Mouse (Mus musculus) thymus, postnatal 25 days (tissue): ENCODE measurements around the gene Il21r.
A peak's percentile ranks its signal among the peaks of the same experiment; 100 is the strongest.

Experiments
- DNase-seq: peaks from one replicate; pipeline ENCODE4 v3.0.0; 2022

The Il21r gene

DNA sequence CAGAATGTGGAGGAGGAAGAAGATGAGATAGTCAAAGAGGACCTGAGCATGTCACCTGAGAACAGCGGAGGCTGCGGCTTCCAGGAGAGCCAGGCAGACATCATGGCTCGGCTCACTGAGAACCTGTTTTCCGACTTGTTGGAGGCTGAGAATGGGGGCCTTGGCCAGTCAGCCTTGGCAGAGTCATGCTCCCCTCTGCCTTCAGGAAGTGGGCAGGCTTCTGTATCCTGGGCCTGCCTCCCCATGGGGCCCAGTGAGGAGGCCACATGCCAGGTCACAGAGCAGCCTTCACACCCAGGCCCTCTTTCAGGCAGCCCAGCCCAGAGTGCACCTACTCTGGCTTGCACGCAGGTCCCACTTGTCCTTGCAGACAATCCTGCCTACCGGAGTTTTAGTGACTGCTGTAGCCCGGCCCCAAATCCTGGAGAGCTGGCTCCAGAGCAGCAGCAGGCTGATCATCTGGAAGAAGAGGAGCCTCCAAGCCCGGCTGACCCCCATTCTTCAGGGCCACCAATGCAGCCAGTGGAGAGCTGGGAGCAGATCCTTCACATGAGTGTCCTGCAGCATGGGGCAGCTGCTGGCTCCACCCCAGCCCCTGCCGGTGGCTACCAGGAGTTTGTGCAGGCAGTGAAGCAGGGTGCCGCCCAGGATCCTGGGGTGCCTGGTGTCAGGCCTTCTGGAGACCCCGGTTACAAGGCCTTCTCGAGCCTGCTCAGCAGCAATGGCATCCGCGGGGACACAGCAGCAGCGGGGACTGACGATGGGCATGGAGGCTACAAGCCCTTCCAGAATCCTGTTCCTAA lies 27.3 kb upstream of the Il21r start:
- no peak for DNase-seq

DNA sequence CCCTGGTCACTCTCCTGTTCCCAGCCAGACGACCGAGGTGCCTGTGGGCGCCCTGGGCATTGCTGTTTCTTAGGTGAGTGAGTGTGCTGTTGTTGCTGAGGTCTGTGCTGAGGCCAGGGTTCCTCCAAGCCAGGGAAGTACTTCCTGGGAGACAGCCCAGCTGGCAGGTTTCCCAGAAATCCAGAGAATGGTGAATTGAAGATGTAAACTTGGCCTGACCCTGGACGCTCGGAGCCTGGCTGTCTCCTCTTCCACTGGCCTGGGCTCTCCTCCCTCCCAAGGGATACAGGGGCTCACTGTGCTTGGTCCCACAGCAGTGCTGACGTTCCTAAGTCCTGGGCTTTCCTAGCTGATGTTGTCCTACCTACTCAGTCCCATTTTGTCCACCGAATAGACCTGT lies 26.2 kb upstream of the Il21r start:
- DNase-seq, result no peak

DNA sequence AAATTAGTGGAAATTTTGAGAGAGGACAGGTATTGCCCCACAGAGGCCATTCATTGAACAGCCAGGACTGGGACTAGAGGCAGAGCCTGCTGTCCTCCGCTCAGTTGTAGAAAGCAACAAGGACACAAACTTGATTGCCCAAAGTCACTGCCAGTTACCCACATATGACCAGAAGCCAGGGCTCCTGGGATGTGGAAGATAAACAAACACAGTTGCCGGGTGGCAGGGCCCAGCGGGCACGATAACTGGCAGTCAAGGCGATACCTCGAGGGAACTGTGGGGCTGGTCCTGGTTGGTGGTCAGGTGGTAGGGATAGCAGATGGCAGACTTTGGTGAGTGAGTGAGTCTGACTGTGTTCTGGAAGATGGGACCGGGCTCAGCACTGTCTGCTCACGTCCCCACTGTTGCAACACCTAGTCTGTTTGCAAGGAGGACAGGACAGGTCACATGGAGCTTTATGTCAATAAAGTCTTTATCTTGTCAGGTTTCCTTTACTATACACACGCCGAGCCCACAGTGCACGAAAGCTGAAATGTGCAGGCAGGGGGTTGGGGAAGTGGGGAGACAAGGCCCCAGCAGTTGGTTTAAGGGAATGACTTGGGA lies 25.6 kb upstream of the Il21r start:
- no peak for DNase-seq

DNA sequence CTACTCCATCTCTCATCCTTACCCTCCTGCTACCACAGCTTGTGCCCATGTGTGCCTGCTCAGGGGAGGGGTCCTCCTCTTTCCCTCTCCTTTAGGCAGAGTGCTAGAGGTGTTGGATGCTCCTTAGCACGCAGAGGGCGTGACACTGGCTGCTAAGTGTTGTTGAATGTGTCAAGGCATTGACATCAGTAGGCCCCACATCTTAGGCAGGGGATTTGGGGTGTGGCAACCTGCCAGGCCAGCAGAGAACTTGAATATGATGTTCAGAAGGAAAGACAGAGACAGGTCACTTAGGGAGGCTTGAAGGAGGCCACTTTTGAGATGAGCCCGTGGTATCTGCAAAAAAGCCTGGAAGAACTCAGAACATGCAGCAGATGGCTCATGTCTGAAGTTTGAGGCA lies 25.1 kb upstream of the Il21r start:
- DNase-seq, result no peak

DNA sequence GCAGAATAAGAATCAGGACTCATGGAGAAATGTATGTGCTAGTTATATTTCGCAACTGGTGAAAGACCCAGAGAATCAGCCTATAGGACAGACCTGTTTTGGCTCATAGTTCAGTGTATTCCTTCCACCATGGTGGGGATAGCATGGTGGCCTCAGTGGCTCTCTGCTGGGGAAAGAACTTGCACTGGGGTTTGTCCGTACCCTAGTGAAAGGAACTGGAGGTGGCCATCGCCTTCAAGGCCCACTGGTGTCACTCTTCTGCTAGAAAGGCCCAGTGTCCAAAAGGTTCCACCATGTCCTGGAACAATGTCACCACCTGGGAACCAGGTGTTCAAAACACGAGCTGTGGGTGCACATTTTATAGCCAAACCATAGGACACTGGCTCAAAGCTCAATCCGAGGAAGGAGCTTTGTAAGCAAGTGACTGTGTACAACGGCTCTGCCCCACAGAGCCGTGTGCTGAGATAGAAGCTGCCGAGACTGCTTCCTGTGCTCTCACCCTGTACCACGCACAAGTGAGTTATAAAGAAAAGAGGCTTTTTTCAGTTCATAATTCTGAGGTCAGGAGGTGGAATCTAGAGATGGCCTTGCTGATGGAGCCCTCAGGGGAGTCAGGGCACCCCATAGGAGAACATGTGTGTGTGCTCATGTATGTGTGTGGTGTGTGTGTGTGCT lies 23.5 kb upstream of the Il21r start:
- no peak for DNase-seq

DNA sequence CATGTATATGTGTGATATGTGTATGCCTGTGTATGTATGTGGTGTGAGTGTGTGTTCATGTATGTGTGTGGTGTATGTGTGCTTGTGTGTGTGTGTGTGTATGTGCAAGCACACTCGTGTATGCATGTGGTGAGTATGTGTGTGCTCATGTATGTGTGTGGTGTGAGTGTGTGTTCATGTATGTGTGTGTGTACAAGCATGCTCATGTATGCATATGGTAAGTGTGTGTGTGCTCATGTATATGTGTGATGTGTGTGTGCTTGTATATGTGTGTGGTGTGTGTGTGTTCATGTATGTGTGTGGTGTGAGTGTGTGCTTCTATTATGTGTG lies 23.0 kb upstream of the Il21r start:
- no peak for DNase-seq

DNA sequence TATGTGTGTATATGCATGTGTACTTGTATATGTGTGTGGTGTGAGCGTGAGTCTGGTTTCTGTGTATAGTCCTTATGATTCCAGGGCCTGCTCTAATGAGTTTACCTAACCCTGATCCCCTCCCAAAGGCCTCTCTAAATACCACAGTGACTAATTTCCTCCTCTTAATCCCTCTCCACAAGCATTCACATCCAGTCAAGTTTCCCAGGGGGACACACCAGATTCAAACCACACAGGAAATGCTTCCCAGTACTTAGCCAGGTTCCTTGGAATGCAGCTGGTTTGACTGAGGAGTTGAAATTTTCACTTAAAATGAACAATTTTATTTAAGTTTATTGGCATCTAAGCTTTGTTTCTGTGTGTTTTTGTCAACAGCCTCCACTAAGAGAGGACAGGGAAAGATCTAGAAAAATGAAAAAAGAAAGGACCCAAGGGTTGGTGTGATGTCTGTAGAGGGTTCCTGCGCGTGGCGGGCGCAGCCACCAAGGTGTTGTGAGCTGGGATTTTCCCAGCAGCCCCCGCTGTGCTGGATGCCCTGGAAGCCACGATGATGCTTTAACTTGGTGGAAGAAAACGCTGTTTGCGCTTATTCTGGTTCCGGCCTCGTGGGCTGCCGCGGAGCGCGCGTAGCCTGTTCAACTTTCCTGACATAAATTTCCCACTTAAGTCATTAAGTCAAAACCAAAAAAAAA lies 22.5 kb upstream of the Il21r start:
- no peak for DNase-seq

DNA sequence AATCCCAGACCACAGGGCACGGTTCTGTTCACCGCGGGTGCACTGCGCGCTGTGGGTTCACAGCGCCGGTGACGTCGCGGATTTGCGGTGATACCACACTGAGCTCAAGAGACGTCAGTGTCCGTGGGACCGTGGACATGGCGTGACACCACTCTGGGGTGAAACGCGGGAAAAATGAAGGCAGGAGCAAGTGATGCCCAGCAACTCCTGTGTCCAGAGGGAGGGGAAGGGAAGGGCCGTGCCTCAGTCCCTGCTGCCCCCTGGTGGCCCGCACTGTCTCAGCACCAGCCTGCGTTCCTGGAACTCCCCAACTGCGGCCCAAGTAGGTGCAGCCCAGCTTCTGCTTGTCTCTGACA lies 21.9 kb upstream of the Il21r start:
- peak; percentile 93 for DNase-seq

DNA sequence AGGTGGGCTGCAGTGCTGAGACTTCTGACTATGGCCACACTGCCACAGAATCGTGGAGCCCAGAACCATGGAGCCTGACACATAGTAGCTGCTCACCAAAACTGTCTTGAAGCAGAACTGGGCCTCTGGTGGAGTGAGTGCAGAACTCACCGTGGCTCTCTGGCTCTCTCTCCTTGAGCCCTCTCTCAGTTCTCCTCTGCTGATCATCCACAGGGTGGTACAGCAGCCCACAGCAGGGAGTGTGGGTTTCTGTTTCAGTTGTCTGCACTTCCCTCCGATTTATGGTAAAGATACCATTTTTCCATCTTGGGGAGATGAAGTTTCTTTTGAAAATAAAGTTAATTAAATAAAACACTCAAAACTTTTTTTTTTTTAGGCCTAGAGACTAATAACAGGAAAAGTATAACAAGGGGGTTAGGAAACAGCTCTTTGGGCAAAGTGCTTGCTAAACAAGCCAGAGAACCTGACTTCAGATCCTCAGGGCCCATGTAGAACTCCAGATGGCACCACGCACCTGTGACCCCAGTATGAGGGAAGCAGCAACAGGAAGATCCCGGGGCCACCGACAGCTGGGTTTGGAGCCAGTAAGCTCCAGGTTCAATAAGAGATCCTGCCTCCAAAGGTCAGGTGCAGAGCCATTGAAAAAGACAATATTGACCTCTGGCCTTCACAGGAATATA lies 19.8 kb upstream of the Il21r start:
- DNase-seq, result no peak

DNA sequence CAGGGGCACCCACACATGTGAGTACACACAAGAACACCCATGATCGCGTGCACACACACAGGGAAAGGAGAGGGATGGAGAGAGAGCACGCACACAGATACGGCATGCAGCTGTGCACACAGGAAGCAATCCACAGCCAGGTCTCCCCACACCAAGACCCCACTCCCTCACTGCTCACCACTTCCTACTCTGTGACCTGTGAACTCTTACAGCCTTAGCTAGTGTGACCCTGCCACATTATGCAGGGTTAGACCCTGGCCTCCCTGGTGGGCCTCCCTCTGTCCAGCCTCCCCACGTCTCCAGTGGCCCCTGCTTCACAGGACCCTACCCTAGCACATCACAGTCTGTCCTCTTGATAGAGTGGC lies 19.2 kb upstream of the Il21r start:
- peak; percentile 71 for DNase-seq

DNA sequence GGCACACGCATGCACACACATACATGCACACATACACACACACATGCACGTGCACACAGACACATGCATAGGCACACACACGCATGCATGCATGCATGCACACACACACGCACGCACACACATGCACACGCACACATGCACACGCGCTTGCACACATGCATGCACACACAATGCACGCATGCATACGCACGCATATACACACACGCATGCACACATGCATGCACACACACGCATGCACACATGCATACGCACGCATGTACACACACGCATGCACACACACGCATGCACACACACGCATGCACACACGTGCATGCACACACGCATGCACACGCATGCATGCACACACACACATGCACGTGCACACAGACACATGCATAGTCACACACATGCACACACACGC lies 16.9 kb upstream of the Il21r start:
- DNase-seq, result no peak

DNA sequence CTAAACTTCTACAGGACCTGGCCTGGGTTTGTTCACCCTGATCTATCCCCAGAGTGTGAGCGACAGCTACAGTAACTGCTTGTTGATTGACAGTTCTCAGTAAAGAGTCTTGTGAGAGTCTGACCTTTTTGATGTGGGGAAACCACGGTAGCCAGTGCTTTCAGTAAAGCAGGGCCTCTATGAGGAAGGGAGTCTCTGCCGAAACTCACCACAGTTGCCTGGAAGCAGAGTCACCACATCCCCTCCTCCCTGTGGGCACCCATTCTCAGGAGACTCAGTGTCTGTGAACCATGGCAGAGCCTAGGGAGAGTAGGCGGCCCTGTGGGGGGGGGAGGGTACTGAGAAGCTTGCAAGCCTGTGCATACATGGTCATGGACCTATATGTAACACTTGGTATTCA lies 14.5 kb upstream of the Il21r start:
- DNase-seq, result peak; percentile 71

DNA sequence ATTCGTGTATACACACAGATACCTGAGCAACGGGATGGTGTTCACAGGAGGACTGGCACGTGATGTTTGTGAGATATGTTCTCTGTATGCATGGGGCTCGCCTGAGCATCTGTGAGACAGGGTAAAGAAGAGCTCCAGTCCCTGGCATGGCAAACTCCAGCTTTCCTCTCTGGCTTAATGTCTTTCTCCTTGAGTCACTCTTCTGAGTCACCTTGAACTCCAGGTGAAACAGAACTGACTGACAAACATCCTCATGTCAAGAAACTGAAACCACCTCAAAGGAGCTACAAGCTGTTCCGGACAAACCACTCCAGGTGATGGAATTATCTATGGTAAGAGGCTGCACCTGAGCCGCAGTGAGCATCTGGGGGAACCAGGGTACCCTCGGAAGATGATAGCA lies 13.3 kb upstream of the Il21r start:
- no peak for DNase-seq

DNA sequence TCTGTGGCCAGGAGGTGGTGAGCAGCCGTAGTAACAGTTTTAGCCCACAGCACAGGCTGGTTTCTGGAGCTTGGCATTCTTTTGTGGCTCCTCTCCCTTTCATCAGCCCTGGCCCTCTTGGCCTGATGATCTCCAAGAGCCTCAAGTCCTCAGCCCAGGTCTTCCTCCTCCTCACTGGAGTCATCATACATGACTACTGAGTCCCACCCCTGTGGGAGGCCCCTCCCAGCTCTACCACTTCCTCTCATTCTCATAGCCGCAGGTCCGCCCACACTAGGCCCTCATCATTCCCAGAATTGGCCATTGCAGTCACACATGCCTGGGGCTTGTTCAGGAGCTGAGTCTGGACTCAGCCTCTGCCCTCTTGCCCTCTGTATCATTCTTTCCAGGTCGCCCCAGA lies 9.4 kb upstream of the Il21r start:
- peak; percentile 75 for DNase-seq

DNA sequence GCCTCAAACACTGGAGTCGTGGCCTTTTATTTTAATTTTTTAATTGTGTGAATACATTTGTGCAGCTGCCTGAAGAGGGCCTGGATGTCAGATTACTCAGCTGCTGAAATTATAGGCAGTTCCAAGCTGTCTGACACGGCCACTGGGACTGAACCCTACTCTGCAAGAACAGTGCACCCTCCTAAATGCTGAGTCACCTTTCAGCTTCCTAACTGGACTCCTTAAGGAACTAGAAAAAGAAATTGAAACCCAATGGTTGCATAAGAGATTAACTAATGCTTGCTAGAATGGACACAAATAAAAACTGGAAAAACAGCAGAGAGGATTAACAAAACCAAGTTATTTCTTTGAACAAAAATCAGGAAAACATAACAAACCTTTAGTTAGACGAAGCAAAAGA lies 6.8 kb upstream of the Il21r start:
- DNase-seq, result no peak

DNA sequence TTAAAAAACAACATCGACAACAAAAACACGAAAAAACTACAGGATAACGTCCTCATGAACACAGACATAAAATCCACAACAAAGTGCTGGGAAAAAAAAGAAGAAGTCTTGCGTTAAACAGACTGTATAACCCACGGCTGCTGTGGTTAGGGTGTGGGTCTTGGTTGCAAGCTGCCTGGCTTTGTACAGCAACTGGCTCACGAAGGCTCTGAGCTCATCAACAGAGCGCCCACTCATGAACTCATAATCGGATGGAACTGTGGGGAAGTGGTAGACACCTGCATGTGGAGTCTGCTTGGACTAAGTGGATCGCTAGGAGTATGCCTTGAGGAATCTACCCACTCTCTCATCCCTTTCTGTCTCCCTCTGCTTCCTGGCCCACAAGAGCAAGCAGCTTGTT lies 6.1 kb upstream of the Il21r start:
- DNase-seq, result peak; percentile 51

DNA sequence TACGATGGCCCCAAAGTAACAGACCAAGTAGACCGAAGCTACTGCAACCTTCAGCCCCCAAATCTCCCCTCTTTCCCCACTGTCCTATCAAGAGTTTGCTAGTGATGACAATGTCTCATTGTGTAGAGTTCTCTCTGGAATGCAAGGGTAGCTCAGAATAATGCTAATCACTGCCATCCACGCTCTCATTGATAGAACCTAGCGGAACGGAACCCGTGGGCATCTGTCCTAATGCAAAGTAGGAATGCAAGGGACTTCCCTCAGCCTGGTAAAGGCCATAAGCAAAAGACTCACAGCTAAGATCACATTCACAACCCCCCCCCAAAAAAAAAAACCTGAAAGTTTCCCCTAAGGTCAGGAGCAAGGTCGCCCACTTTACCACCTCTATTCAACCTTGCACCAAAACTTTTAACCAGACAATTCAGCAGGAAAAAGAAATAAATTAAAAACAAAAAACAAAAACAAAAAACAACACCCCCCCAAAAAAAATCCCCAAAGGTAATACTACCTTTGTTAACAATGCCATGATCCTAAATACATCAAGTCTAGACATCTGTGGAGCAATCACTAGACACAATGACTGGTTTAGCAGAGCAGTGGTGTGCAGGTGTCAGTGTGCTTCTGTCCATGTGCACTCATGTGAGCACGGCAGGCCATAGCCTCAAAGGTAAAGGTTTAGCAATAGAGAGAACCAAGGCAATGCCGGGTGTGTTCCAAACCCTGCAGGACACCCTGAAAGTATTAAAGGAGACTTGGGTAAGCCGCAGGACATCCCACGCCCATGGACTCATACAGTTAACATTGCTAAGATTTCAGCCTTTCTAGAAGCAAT lies 5.5 kb upstream of the Il21r start:
- DNase-seq, result no peak

DNA sequence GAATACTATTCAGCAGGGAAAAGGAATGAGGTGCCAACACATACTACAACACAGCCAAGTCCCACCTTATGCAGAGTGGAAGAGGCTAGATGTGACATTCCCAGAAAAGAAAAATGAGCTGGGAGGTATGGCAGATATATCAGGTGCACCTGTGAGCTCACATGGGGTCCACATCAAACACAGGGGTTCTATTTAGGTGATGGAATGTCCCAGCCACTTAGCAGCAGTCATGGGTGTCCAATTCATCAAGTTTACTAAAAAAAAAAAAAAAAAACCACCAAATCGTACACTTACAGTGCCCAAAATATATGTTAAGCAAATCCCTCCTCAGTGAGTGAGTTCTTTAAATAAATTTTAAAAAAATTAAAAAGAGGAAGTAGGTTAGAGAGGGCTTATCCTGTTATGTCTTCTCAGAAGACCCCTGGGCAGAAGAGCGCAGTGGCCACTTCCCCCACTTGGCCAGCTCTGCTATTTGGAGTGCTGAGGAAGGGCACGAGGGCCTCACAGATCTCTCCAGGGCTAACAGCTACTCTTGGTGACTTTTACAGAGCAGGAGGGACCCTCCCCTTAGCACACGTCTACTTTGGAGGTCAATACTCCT lies 3.8 kb upstream of the Il21r start:
- no peak for DNase-seq

DNA sequence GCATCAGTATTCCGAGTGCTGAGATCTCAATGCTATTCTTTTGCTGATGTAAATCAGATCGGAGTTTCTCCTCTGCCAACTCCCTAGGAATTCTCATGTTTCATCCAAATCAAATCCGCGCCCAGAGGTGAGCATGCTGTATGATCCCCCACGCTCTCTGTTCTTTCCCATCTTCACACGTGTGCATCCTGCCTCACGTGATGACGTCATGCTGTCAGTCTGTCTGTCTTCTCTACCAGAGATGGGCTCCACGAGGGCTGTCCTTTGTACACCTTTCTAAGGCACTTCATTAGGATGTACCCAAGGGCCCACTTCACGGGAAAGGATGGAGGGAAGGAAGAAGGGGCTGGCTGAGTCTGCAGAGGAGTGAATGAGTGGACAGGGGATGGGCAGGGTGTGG lies 3.1 kb upstream of the Il21r start:
- DNase-seq, result no peak

DNA sequence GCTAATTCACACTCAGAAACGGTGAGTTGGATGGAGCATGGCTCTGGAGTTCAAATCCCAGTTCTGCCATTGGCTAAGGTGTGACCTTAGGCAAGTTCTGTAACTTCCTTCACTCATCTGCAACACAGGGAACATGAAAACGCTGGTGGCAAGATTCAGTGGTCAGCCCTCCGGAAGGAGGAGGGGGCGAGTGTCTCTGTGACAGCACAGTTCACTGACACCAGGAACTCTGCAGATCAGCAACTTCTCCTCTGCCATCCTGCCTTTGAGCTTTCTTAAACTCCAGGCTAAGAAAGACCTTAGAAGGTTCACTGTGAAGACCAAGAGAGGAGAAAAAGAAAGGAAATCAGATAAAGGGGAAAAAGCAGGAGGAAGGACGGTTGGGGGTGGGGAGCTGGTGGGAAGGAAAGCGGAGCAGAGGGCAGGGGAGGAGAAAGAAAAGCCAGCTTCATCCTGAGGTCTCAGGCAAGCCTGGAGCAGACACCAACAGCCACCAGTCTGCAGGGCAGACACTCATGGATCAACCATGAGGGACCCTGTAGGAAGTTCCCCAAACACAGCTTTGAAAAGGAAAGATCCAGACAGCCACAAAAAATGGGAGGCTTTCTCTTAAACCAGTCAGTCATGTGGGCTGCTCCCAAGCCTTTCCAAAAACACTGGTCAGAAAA lies 2.5 kb upstream of the Il21r start:
- no peak for DNase-seq

DNA sequence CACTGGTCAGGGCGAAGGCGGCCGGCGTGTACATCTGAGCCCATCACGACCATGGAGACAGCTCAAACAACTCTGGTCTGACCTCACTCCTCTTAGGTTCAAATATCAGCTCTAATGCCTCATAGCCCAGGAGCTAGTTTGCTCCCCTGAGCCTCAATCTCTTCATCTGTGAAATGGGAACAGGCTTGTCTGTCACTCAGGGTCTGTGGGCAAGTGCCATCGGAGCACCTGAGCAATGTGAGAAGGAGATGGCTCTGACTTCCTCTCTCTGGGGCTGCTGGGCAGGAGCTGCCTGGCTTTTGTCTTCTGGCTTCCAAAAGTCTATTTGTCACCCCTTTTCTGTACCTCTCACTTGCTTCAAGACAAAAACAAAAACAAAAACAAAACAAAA lies 2.0 kb upstream of the Il21r start:
- no peak for DNase-seq
